Mouse (Mus musculus): ENCODE results near the gene Rprd1b.

GRCm38 (mm10) chr2:158141690-158142440 lies 113.6 kb downstream of the Rprd1b start:
- TF ChIP-seq CTCF (IDR thresholded peaks at IDR 0.05; ENCODE audit: borderline replicate concordance, insufficient read depth, low read length) = no peak
- TF ChIP-seq POLR2A (IDR thresholded peaks at IDR 0.05; ENCODE audit: low read depth, low read length) = no peak
